Mouse (Mus musculus): ENCODE measurements around the gene Zfp850.

DNA sequence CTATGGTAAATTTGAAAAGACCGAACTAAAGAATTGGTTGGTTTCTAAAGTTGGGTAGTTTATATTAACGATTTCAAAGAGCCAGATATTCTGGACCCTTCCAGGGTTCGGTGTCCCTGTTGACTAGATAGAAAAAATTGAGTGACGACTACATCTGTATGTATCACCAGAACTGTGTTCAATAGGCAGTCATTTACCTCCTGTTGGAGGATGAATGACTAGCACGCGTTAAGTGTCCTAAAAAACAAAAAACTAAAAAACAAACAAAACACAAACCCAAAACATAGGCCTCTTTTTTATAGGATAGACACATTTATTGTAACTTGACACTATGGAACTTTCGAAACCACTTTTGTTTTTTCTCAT is 513 bp upstream of the Zfp850 start:
- TF ChIP-seq CTCF (IDR thresholded peaks at IDR 0.05; ENCODE audit: borderline replicate concordance, insufficient read depth, low read depth, low read length) (no peak), POLR2A (IDR thresholded peaks at IDR 0.05; ENCODE audit: borderline replicate concordance, insufficient read depth, low read length) (no peak)
